Mouse (Mus musculus): ENCODE data around the gene Sbno1. TPM values are rescaled to one million over a fixed set of nuclear protein-coding genes. Genes with fewer than 3 reads are reported as not detected.

The Sbno1 gene
- polyA plus RNA-seq (2012; rRNA removed): 7.7 and 9.4 TPM in 2 replicates

GRCm38 (mm10) chr5:124425412-124426259, at the start of gene Sbno1:
Gene Sbno1, minus strand, starts transcription at chr5:124426001.

GRCm38 (mm10) chr5:124439447-124440093, 13.8 kb upstream of the Sbno1 start, which contains the start of gene Kmt5a:
Gene Kmt5a, plus strand, starts transcription at chr5:124439930.

GRCm38 (mm10) chr5:124362982-124363381, 62.8 kb downstream of the Sbno1 start, which contains the start of gene Cdk2ap1:
Gene Cdk2ap1, minus strand, starts transcription at chr5:124363082.

GRCm38 (mm10) chr5:124327510-124328364, 98.1 kb downstream of the Sbno1 start, which contains the start of the genes Mphosph9 and 2810006K23Rik:
Gene Mphosph9, minus strand, starts transcription at chr5:124327972.
Gene 2810006K23Rik, plus strand, starts transcription at chr5:124328089.

Other genes with a start within 250 kb of the Sbno1 start
- gene Pitpnm2, start 176.2 kb downstream of the Sbno1 start, polyA plus RNA-seq (2012; rRNA removed): 24.3 and 26.3 TPM in 2 replicates
- 1.7 and 1.8 TPM in 2 replicates for gene Mphosph9, start 98.0 kb downstream of the Sbno1 start, polyA plus RNA-seq (2012; rRNA removed)
- gene 2810006K23Rik, start 97.9 kb downstream of the Sbno1 start, polyA plus RNA-seq (2012; rRNA removed): 3.6 and 4.3 TPM in 2 replicates
- gene Cdk2ap1, start 62.9 kb downstream of the Sbno1 start, polyA plus RNA-seq (2012; rRNA removed): 89.6 and 90.5 TPM in 2 replicates
- gene Kmt5a, start 13.9 kb upstream of the Sbno1 start, polyA plus RNA-seq (2012; rRNA removed): 76.2 and 79.6 TPM in 2 replicates
- gene Rilpl2, start 52.4 kb upstream of the Sbno1 start, polyA plus RNA-seq (2012; rRNA removed): 19.7 and 21.6 TPM in 2 replicates
- 2.4 and 2.8 TPM in 2 replicates for gene Snrnp35, start 57.1 kb upstream of the Sbno1 start, polyA plus RNA-seq (2012; rRNA removed)
- 4.6 and 4.8 TPM in 2 replicates for gene Rilpl1, start 105.4 kb upstream of the Sbno1 start, polyA plus RNA-seq (2012; rRNA removed)
- gene Tmed2, start 114.7 kb upstream of the Sbno1 start, polyA plus RNA-seq (2012; rRNA removed): 244 and 292 TPM in 2 replicates
- 12.1 and 13.3 TPM in 2 replicates for gene Ddx55, start 126.9 kb upstream of the Sbno1 start, polyA plus RNA-seq (2012; rRNA removed)
- gene Eif2b1, start 153.1 kb upstream of the Sbno1 start, polyA plus RNA-seq (2012; rRNA removed): 26.8 and 37.4 TPM in 2 replicates
- gene Gtf2h3, start 153.1 kb upstream of the Sbno1 start, polyA plus RNA-seq (2012; rRNA removed): 30.2 and 36.8 TPM in 2 replicates
- 97.2 and 132 TPM in 2 replicates for gene Atp6v0a2, start 202.6 kb upstream of the Sbno1 start, polyA plus RNA-seq (2012; rRNA removed)

All from colon, adult 2 months (tissue).